Mouse (Mus musculus) kidney, postnatal 0 days (tissue): ENCODE data around the gene Creb1. TPM values are rescaled to one million over a fixed set of nuclear protein-coding genes. Genes with fewer than 3 reads are reported as not detected.

Experiments
- ATAC-seq: fragments of 200-750 bp; cut with Nextera tagmentation; replicated peaks from 2 replicates; pipeline ENCODE4 v1.8.0; 2017; ENCODE audit warnings: low read depth, moderate number of reproducible peaks, moderate TSS enrichment, moderate library complexity; ENCODE audit not compliant: low FRiP score
- DNase-seq: peaks from one replicate; pipeline ENCODE4 v3.0.0-alpha.2; 2016; ENCODE audit warnings: low spot score
- H3K27ac ChIP-seq: fragments of 300-500 bp; sonication (generic); 2 replicates; pipeline ENCODE4 v1.5.1; 2014; ENCODE audit warnings: mild to moderate bottlenecking
- H3K27me3 ChIP-seq: fragments of 300-500 bp; sonication (generic); 2 replicates; pipeline ENCODE4 v1.6.1; 2014; ENCODE audit warnings: low read length, mixed read lengths; ENCODE audit not compliant: insufficient read depth
- H3K36me3 ChIP-seq: fragments of 300-500 bp; sonication (generic); 2 replicates; pipeline ENCODE4 v1.6.1; 2014; ENCODE audit warnings: low read length, mixed read lengths; ENCODE audit not compliant: insufficient read depth
- H3K4me1 ChIP-seq: fragments of 300-500 bp; sonication (generic); replicated peaks from 2 replicates; pipeline ENCODE4 v1.6.1; 2014; ENCODE audit warnings: antibody characterized with exemption, low read length, mixed read lengths; ENCODE audit not compliant: insufficient read depth
- H3K4me2 ChIP-seq: fragments of 300-500 bp; sonication (generic); 2 replicates; pipeline ENCODE4 v1.6.1; 2014; ENCODE audit warnings: mild to moderate bottlenecking, low read length, moderate library complexity, mixed read lengths
- H3K4me3 ChIP-seq: fragments of 300-500 bp; sonication (generic); replicated peaks from 2 replicates; pipeline ENCODE4 v1.5.1; 2014; ENCODE audit warnings: low read depth, low read length
- H3K9ac ChIP-seq: fragments of 300-500 bp; sonication (generic); 2 replicates; pipeline ENCODE4 v1.6.1; 2014; ENCODE audit warnings: low read depth, low read length
- H3K9me3 ChIP-seq: fragments of 300-500 bp; sonication (generic); replicated peaks from 2 replicates; pipeline ENCODE4 v1.6.1; 2016; ENCODE audit warnings: low read length, inconsistent platforms, mixed read lengths
- CTCF ChIP-seq: IDR thresholded peaks from 2 replicates; pipeline ENCODE4 v1.5.1; 2016; ENCODE audit warnings: antibody characterized with exemption, low read depth, mild to moderate bottlenecking, moderate library complexity
- WGBS: fragments of 180-500 bp; shearing (Covaris S2); extraction: QIAGEN DNeasy Blood & Tissue Kit; methylation state at CpG from one replicate; pipeline ENCODE4 v1.1.7; 2014; 5-methylcytosine and 5-hydroxymethylcytosine counted together
- polyA plus RNA-seq: library from polyadenylated mRNA; unstranded; fragments of >200 nt; fragmentation: Nextera tagmentation; extraction: Ambion mirVana; gene quantifications from 2 replicates; pipeline ENCODE4 v1.2.1, GENCODE M21; 2015

Creb1 gene
- polyA plus RNA-seq, 1 experiment from 2014 or later, result 18.1 TPM

DNA sequence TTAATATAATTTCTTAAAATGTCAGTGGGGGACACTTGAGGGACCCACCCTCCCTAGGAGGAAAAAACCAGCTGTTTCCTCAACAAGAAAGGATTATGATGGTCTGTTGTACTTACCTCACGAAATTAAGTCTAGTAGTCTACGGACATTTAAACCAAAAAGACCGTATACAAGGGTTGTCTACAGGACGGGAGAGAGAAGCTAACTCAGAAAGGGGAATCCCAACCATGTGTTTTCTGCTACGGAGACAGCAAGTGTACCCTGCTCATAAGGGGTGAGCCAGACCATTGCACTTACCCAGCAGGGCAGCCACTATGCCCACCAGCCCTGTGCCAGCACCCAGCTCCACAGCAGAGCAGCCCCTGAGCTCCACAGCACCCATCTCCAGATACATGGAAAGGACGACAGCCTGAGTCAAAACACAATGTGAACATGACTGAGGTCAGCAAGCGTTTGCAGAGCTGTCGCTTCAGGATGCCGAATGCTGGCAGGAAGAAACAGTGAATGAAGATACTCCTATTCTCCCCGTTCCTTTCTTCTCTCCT, 82.4 kb downstream of the Creb1 start:
- no peak overlapping the region for H3K9ac ChIP-seq
- no peaks in the 10 kb centered on the region for H3K9me3 ChIP-seq
- peak overlapping the region; percentile 47; the same call in 1 of the 2 replicates for H3K27ac ChIP-seq
- H3K4me2 ChIP-seq, result peak overlapping the region; percentile 90
- 0 out of 2 replicates have a peak, but pooled peaks cover 3% of the 10 kb centered on the region for H3K36me3 ChIP-seq
- WGBS, result 82% methylated on average over 10 of the region's 10 CpGs
- 0 out of 2 replicates have a peak, but pooled peaks cover 4% of the 10 kb centered on the region for H3K4me1 ChIP-seq
- no peak overlapping the region for H3K4me3 ChIP-seq
- DNase-seq (no peak), ATAC-seq (no peak)
- TF ChIP-seq CTCF, result no peak
- H3K27me3 ChIP-seq, result no peaks in the 10 kb centered on the region

- no peaks in the 10 kb centered on the region for H3K9me3 ChIP-seq
- H3K4me2 ChIP-seq, result peak overlapping the region; percentile 90
- H3K27me3 ChIP-seq, result no peaks in the 10 kb centered on the region
- no peak overlapping the region for H3K9ac ChIP-seq
- TF ChIP-seq CTCF, result no peak
- H3K4me1 ChIP-seq, result 0 out of 2 replicates have a peak, but pooled peaks cover 4% of the 10 kb centered on the region
- no peak overlapping the region for H3K4me3 ChIP-seq
- WGBS, result 62% methylated on average over 11 of the region's 11 CpGs
- ATAC-seq, result no peak
- peak overlapping the region; percentile 47; the same call in 1 of the 2 replicates for H3K27ac ChIP-seq
- 0 out of 2 replicates have a peak, but pooled peaks cover 3% of the 10 kb centered on the region for H3K36me3 ChIP-seq
- DNase-seq, result peak; percentile 46
These were observed 83.1 kb downstream of the Creb1 start for GRCm38 (mm10) chr1:64615531-64615991.

GRCm38 (mm10) chr1:64616076-64616475, 83.6 kb downstream of the Creb1 start:
- Histone ChIP-seq H3K4me3 (peak overlapping the region; percentile 85; the same call in 1 of the 2 replicates), H3K9me3 (no peaks in the 10 kb centered on the region), H3K36me3 (0 out of 2 replicates have a peak, but pooled peaks cover 3% of the 10 kb centered on the region), H3K9ac (no peak overlapping the region), H3K4me2 (peak overlapping the region; percentile 90), H3K4me1 (0 out of 2 replicates have a peak, but pooled peaks cover 4% of the 10 kb centered on the region), H3K27me3 (no peaks in the 10 kb centered on the region), H3K27ac (no peak overlapping the region)
- no peak for TF ChIP-seq CTCF
- 61% methylated on average over 6 of the region's 6 CpGs for WGBS
- ATAC-seq (no peak), DNase-seq (no peak)

GRCm38 (mm10) chr1:64616531-64616880, 84.1 kb downstream of the Creb1 start:
- peak overlapping the region; percentile 96 for H3K27ac ChIP-seq
- 0 out of 2 replicates have a peak, but pooled peaks cover 3% of the 10 kb centered on the region for H3K36me3 ChIP-seq
- H3K9me3 ChIP-seq, result no peaks in the 10 kb centered on the region
- no peak for ATAC-seq
- peak overlapping the region; percentile 90 for H3K4me2 ChIP-seq
- peak overlapping the region; percentile 85 for H3K4me3 ChIP-seq
- DNase-seq, result peak; percentile 44
- H3K27me3 ChIP-seq, result no peaks in the 10 kb centered on the region
- 0 out of 2 replicates have a peak, but pooled peaks cover 4% of the 10 kb centered on the region for H3K4me1 ChIP-seq
- no peak for TF ChIP-seq CTCF
- 2% methylated on average over 8 of the region's 8 CpGs for WGBS
- peak overlapping the region; percentile 87 for H3K9ac ChIP-seq

DNA sequence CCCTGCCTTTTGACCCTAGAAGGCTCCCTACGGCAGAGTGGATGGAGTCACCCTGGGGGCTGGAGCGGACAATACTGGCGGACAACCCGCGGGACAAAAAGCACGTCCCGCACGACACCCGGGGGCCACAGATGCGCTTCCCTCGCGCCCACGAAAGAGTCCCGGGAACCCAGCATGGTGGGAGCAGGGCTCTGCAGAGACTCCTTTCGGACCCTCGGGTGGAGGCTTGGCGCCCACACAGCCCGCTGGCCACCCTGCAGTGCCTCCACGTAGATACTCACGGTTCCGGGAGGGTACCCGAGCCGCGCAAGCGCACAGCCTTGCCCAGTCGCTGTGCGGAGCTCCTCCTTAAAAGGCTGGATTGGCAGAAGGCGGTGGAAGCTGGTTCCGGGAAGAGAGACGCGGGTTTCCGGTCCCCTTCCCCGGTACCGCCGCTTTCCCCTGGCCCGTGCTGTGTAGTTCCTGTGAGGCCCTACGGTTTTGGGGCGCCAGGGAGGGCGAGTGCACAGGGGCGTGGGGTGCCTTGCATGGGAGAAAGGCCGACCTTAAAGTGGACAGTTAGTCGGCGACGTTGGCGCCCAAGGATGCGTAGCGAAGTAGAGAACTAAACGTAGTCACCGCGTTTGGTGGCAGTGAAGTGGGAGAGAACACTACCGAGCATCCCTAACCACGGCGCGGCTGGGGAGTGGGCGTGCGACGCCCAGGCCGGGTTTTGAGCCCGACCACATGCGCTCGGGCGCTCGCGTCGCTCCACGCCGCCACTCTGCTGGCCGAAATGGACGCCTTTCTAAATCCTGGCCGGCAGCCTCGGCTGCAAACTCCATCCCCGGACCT, 84.7 kb downstream of the Creb1 start, which contains the start of gene Mettl21a:
Mettl21a (minus strand) TSS at position 362 of the 834 bp plus-strand sequence.
- peak; percentile 93 for ATAC-seq
- Histone ChIP-seq H3K9me3 (no peaks in the 10 kb centered on the region), H3K4me3 (peak within 1 kb of the TSS; percentile 85), H3K9ac (peak within 1 kb of the TSS; percentile 87), H3K36me3 (0 out of 2 replicates have a peak, but pooled peaks cover 2% of the 10 kb centered on the region), H3K27me3 (no peaks in the 10 kb centered on the region), H3K27ac (peak within 1 kb of the TSS; percentile 96), H3K4me1 (0 out of 2 replicates have a peak, but pooled peaks cover 4% of the 10 kb centered on the region), H3K4me2 (peak within 1 kb of the TSS; percentile 90)
- DNase-seq, result peak; percentile 98
- under 1% methylated on average over 69 of the region's 72 CpGs for WGBS
- TF ChIP-seq CTCF, result no peak

GRCm38 (mm10) chr1:64617715-64617984, 85.2 kb downstream of the Creb1 start:
- Histone ChIP-seq H3K36me3 (no peaks in the 10 kb centered on the region), H3K27me3 (no peaks in the 10 kb centered on the region), H3K27ac (peak overlapping the region; percentile 96), H3K4me1 (0 out of 2 replicates have a peak, but pooled peaks cover 4% of the 10 kb centered on the region), H3K9ac (peak overlapping the region; percentile 87), H3K4me3 (peak overlapping the region; percentile 85), H3K4me2 (peak overlapping the region; percentile 90), H3K9me3 (no peaks in the 10 kb centered on the region)
- ATAC-seq (peak; percentile 81), DNase-seq (peak; percentile 91)
- peak; percentile 96 for TF ChIP-seq CTCF
- WGBS, result under 1% methylated on average over 15 of the region's 15 CpGs
